Mouse (Mus musculus): ENCODE data around the gene Tmem121b.

Gene Tmem121b

DNA sequence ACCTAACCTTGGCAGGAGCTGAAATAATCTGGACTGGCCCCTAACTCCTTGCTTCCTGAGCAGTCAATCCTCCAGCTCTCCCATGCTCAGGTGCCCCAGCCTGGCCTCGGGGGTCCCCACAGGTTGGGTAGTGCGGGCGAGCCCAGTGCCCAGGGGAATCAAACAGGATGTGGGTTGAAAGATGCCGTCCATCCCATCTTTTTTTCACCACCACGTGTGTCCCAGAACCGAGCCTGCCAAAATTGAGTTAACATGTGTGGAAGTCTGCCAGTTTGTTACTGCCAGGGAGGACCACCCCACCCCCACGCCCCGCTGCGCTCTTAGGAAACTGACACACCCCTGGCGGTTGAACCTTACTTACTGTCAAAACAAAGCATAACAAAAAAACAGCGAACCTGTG lies 29.7 kb downstream of the Tmem121b start:
- DNase-seq = peak; percentile 23 to 56

DNA sequence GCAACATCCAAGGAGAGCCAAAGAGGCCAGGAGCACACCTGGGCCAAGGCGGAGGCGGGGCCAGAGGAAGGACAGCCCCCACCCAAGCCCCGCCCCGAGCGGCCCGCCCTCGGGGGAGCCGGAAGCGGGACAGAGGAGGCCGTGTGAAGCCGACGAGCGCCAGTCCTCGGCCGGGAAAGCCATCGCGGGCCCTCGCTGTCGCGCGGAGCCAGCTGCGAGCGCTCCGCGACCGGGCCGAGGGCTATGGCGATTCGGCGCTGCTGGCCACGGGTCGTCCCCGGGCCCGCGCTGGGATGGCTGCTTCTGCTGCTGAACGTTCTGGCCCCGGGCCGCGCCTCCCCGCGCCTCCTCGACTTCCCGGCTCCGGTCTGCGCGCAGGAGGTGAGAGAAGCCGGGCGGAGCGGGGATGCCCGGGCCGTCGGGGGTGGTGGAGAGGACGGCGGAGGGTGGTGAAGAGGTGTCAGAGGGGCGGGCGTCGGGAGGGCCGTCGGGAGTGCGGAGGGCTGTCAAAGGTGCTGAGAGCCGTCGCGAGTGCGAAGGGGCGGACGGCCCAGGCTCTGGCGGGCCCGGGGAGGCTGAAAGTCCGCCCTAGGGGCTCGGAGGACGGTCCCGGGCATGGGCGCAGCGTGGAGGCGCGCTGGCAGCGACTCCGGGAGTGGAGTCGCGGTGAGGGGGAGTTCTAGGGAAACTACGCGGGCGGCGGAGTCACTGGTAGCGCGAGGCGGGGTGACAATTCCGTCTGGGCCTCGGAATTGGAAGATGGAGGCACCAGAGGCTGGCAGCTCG lies 30.3 kb downstream of the Tmem121b start, which contains the start of gene Il17ra:
Gene Il17ra, plus strand, starts transcription at position 162 of the 786 bp plus-strand sequence.
- peak; percentile 85 to 93 for DNase-seq

DNA sequence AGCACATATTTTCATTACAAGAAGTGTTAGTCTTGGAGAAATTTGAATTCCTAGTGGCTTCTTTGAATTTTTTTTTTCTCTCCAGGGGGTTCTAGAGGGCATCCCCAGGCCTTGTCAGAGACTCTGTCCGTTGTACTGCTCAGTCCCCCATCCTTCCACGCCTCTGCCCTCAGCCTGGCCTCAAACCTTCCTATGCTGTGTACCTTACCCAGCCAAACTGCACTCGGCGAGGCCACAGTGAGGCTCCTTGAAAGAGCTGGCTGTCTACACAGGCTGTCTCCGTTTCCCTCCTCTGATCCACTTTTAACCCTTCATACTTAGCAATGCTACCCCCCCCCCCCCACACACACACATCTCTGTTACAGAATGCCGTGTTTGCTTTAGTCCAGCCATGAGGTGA lies 31.4 kb downstream of the Tmem121b start:
- DNase-seq = no peak

DNA sequence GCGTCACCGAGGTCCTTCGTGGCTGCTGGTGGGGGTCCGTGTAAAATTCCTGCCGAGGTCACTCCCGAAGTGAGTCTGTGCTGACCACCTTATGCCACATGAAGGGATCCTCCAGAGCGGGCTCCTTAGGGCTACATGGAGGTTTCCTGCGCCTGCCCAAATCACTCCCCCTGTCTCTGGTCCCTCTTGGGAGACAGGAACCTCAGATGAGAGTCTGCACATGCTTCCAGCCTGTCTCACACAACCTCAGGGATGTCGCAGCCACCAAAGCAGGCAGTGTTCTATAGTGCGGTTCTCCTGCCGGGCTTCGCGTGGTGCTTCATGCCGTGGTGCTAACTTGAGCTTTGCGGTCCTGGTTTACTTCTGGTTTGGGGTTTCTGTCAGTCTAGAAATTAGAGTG lies 32.4 kb downstream of the Tmem121b start:
- DNase-seq = no peak

DNA sequence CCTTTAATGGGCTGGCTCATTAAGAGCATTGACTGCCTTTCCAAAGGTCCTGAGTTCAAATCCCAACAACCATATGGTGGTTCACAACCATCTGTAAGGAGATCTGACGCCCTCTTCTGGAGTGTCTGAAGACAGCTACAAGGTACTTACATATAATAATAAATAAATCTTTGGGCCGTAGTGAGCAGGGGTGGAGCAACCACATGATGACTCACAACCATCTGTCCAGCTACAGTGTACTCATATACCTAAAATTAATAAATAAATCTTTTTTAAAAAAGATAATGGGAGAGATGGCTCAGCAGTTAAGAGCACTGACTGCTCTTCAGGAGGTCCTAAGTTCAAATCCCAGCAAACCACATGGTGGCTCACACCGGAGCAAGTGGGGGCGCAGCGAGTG lies 35.9 kb downstream of the Tmem121b start:
- DNase-seq = no peak

DNA sequence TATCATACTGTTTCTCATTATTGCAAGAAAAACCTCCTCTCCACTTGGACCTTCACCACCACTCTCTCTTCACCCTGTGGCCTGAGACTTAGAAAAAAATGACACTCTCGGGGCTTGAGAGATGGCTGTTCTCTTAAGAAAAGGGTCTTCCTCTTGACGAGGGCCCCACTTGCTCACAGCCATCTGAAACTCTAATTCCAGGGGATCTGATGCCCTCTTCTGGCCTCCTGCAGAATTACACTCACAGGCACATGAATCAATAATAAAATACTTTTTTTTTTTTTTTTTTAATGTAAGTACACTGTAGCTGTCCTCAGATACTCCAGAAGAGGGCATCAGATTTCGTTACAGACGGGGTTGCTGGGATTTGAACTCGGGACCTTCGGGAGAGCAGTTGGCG lies 36.5 kb downstream of the Tmem121b start:
- no peak for DNase-seq

DNA sequence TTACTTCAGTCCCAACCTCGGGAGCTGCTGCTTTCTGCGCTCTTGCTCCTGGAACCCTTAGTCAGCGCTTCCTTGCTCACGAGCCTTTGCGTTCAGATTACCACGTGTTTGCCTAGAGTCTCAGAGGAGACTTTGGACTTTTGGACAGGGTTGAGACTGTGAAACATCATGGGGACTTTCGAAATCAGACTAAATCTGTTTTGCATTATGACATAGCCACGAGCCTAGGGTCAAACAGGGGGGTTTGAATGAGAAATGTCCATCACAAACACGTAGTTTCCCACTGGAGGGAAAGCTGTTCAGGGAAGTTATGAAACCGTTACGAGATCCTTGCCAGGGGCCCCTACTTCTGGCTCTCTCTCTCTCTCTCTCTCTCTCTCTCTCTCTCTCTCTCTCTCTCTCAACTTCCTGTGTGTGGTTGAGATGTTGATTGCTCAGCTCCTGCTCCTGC lies 39.0 kb downstream of the Tmem121b start:
- DNase-seq = no peak

DNA sequence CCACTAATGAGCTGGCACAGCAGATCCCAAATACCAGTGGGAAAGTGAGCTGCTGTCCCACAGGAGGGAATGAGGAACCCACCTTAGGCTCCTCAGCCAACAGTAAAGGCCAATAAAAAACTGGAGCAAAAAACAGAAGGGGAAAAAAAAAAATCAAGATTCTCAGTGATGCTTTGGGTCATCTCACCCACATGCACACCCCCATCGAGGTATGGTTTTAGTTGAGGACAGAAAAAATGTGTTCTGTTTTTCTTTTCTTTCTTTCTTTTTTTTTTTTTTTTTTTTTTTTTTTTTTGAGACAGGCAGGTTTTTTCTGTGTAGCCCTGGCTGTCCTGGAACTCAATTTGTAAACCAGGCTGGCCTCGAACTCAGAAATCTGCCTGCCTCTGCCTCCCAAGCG lies 40.1 kb downstream of the Tmem121b start:
- no peak for DNase-seq

DNA sequence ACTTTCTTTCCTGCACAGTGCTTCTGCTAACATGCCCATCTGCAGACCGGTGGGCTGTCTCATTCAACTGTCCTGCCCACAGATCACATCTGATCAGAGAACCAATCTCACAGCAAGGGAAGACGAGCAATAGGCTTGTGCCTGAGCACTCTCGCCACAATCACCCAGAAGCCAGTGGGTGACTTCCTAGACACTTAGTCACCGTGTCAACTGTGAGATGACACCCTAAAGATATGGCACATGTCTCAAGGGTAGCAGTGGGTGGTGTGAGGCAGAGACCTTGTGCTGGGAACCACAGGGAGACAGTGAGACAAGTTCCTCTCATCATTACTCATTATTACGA lies 40.5 kb downstream of the Tmem121b start:
- no peak for DNase-seq

DNA sequence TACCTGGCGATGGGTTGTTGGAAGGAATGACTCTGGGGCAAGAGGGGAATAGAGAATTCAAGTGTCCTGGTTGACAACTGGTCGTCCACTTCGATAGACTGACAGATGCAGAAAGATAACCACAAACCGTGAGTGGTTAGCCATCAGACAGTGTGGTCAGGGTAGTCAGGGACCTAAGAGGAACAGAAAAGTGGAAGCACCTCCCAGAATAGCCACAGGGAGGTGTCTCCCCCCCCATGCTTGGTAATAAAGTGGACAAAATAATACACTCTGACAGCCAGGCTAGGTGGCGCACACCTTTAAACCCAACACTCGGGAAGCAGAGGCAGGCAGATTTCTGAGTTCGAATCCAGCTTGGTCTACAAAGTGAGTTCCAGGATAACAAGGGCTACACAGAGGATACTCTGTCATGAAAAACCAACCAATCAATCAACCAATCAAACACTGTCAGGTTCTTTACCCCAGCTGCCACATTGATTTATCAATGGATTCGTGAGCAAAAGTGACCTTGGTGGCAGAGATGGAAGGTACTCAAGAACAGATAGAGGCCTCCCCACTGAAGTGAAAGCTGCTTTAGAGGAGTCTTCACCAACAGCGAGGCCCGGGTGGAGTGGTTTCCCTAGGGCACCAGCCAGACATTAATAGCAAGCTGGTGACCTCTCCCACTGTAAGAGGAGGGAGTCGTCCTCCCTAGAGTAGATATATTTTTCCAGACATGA lies 41.1 kb downstream of the Tmem121b start:
- DNase-seq = no peak

DNA sequence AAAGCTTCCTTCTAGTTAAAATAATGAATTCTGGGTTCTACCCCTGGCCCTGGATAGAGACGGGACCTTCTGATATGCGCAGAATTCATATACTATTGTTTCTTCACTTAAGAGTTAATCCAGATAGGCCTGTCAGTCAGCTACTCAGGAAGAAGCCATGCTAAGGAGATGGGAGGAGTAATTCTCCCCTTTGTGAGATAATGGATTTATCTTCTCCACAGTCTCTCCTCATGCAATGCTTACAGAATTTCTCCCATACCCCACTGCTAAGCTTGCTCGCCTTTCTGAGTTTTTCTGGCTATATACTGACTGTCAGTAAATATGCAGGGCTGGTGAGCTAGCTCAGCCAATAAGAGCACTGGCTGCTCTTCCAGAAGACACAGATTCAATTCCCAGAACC lies 43.4 kb downstream of the Tmem121b start:
- no peak for DNase-seq

DNA sequence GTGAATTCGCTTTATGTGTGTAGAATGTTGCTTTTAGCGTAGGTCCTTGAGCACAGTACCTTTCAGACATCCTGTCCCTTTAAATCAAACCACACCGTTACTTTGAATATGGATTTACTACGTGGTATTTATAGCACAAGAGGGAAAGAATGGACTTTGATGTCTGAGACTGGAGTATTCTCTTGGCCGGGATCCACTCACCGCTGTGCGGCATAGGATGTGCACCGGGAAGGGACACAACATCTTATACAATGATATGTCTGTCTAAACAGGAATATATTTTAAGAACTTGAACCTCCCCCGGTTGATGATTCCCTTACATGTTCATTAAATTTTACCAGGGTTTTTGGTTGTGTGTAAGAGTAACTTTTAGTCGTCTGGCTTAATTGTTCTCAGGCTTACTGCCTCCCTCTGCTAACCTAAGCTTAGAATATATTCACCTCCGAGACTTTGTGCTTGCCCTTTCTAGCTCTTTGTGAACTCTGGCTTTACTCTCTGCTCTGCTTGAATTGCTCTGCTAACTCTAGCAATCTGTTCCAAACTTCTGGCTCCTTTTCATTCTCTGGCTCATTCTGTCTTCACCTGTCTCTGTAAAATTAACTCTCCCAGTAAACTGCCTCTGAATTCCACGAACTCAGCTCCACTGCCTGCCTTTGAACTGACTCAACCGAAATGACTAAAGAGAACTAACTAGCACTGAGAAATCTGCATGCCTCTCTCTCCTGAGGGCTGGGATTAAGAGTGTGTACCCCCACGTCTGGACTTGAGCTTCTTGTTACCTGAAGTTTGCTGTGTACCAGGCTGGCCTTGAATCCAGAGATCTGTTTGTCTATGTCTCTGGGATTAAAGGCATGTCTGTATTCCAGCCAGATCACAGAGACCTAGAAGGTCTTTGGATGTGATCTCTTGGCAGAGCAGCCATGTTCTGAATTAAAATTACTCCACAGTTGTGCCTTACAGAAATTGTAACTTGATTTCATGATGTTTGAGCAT lies 49.9 kb downstream of the Tmem121b start:
- no peak for DNase-seq

DNA sequence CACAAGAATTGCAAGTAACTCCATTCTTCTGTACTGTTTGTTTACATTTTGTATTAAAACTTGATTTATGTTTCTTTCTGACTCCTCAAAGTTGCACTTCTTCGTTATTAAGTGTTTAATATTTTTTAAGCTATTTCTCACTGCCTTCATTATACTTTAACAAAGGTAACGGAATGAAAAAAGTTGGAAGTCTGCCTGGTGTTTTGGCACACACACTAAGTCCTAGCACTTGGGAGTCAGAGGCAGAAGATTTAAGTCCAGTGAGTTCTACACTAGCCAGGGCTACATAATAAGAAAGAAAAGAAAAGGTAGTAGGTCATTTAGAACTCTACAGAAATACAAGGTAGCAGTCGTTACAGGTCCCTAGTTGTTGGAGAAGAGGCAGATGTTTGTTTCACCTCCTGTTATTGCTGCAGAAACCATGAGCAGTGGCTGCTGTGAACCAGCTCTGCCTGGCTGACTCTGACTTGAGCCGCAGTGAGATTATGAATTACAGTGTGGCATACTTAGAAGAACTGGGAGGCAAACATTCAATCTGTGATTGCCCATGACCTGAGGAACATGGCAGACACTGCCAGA lies 51.3 kb downstream of the Tmem121b start:
- DNase-seq = no peak

All from spleen, adult 18-20 months (tissue).